Mouse (Mus musculus): ENCODE measurements at regions not wholly inside any gene's neighbourhood (a gene's known extent, or its start where the extent isn't known, plus 50 kb on each side); places are given as distances from the start of the nearest gene placed in this dataset.

DNA sequence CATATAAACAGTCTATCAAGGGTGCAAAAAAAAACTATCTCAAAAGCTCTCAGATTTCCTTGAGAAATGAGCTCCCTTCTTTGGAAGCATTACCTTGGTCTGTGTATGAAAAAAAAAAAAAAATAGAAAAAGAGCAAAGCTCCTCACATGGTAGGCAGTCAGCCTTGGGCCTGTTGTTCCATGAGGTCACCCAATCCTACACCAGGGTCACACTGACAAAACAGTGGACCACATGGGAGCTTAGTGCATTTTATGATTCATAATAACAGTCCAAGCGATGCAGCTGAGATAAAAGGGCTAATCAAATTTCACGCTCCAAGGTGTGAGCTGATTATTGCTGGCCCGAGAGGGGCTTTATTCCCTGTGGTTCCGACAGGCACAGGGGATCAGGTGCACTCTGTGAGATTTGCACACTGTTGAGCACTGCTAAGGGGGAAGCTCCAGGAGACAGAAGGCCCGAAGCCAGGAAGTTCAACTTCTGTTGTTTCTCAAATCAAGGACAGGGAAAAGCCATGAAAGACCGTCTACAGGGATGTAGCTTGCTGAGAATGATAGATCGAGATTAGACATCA is 352.1 kb upstream of the Gm6657 start:
- Histone ChIP-seq H3K27me3 (ENCODE audit: control insufficient read depth, insufficient read depth, insufficient read length) (no peaks in the 10 kb centered on the region), H3K4me3 (ENCODE audit: insufficient read depth, poor library complexity, severe bottlenecking) (no peak overlapping the region), H3K36me3 (ENCODE audit: control insufficient read depth, insufficient read depth) (no peaks in the 10 kb centered on the region), H3K79me3 (ENCODE audit: low read depth) (no peaks in the 10 kb centered on the region), H3ac (ENCODE audit: control insufficient read depth, insufficient read length, low read depth) (no peak overlapping the region), H3K79me2 (ENCODE audit: control insufficient read depth, insufficient read depth) (no peaks in the 10 kb centered on the region)
- TF ChIP-seq FOSL1 (IDR thresholded peaks at IDR 0.05; ENCODE audit: insufficient read depth, low read length, poor library complexity, severe bottlenecking) = no peak
- no peak for TF ChIP-seq MAX (IDR thresholded peaks at IDR 0.05)
- TF ChIP-seq MYOG (IDR thresholded peaks at IDR 0.05; ENCODE audit: control insufficient read depth, extremely low read depth, insufficient read length) = no peak

- no peak for TF ChIP-seq FOSL1 (IDR thresholded peaks at IDR 0.05; ENCODE audit: insufficient read depth, low read length, poor library complexity, severe bottlenecking)
- no peak for TF ChIP-seq MYOD1 (IDR thresholded peaks at IDR 0.05; ENCODE audit: control insufficient read depth, insufficient read length, low read depth)
- TF ChIP-seq CEBPB (IDR thresholded peaks at IDR 0.05; ENCODE audit: low read depth) = no peak
- TF ChIP-seq CTCF (IDR thresholded peaks at IDR 0.05; ENCODE audit: control insufficient read depth, insufficient read depth, insufficient read length) = no peak
- TF ChIP-seq MYOG (IDR thresholded peaks at IDR 0.05; ENCODE audit: control insufficient read depth, extremely low read depth, insufficient read length) = no peak
- no peaks in the 10 kb centered on the region for H3K79me3 ChIP-seq (ENCODE audit: low read depth)
- no peaks in the 10 kb centered on the region for H3K27me3 ChIP-seq (ENCODE audit: control insufficient read depth, insufficient read depth, insufficient read length)
- no peaks in the 10 kb centered on the region for H3K79me2 ChIP-seq (ENCODE audit: control insufficient read depth, insufficient read depth)
- H3K36me3 ChIP-seq (ENCODE audit: control insufficient read depth, insufficient read depth) = no peaks in the 10 kb centered on the region
- H3ac ChIP-seq (ENCODE audit: control insufficient read depth, insufficient read length, low read depth) = no peak overlapping the region
- no peak overlapping the region for H3K4me3 ChIP-seq (ENCODE audit: insufficient read depth, poor library complexity, severe bottlenecking)
These were observed 341.2 kb upstream of the Gm6657 start for GRCm38 (mm10) chr12:77852595-77853577.

DNA sequence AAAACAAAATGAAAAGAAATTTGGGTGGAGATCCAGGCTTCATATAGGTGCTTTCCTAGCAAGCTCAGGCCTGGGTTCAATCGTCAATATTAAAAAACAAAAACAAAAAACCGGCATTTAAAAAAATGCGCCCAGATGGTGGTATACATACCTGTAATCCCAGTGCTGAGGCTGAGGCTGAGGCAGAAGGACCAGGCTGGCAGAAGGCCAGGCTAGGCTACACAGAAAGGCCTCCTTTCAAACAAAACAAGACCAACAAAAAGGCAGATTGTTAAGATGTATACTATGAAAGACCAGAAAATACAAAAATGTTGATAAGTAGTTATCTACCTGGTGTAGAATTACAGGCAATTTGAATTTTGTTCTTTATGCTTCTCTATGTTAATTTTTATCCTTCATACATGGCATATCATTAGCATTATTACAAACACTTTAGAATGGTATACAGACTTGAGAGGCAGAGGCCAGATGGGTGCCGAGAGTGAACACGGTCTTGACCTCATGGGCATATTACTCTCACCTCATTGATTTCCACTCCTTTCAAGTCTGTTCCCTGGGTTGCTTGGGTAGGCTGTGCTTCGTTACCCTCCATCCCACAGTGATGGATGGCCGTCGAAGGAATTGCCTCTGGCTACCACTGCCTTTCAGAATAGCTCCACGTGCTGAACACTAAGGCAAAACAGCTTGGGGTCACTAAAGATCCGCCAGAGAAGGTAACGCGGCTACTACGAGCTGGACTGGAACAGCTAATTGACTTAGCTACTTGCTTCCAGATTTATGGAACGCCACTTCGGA is 339.6 kb upstream of the Gm6657 start:
- no peaks in the 10 kb centered on the region for H3K79me2 ChIP-seq (ENCODE audit: control insufficient read depth, insufficient read depth)
- H3K4me3 ChIP-seq (ENCODE audit: insufficient read depth, poor library complexity, severe bottlenecking) = no peak overlapping the region
- no peak for TF ChIP-seq USF1 (IDR thresholded peaks at IDR 0.05; ENCODE audit: low read depth)
- no peak for TF ChIP-seq CEBPB (IDR thresholded peaks at IDR 0.05; ENCODE audit: low read depth)
- TF ChIP-seq MYOG (IDR thresholded peaks at IDR 0.05; ENCODE audit: control insufficient read depth, extremely low read depth, insufficient read length) = no peak
- TF ChIP-seq FOSL1 (IDR thresholded peaks at IDR 0.05; ENCODE audit: insufficient read depth, low read length, poor library complexity, severe bottlenecking) = no peak
- TF ChIP-seq CTCF (IDR thresholded peaks at IDR 0.05; ENCODE audit: control insufficient read depth, insufficient read depth, insufficient read length) = no peak
- no peak for TF ChIP-seq MYOD1 (IDR thresholded peaks at IDR 0.05; ENCODE audit: control insufficient read depth, insufficient read length, low read depth)
- TF ChIP-seq MAX (IDR thresholded peaks at IDR 0.05) = no peak
- H3K36me3 ChIP-seq (ENCODE audit: control insufficient read depth, insufficient read depth) = no peaks in the 10 kb centered on the region
- no peaks in the 10 kb centered on the region for H3K79me3 ChIP-seq (ENCODE audit: low read depth)
- H3K27me3 ChIP-seq (ENCODE audit: control insufficient read depth, insufficient read depth, insufficient read length) = no peaks in the 10 kb centered on the region
- H3ac ChIP-seq (ENCODE audit: control insufficient read depth, insufficient read length, low read depth) = no peak overlapping the region

DNA sequence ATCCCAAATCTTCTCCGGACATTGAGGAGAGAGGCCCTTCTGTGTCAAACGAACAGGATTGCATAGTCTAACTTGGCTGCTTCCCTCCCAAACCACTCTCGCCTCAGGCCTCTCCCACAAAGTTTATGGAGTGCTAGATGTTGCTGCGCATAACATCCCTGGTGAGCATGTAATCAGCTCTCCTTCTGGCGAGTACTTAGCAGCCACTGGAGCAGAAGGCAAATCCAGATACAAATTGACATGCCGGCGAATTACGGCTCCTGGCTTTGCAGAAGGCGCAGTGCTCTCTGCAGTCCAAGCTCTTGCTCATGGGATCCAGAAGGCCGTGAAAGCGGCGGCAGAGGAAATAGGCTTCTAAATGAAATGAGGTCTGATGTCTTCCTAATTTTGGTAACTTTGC is 338.2 kb upstream of the Gm6657 start:
- H3K4me3 ChIP-seq (ENCODE audit: insufficient read depth, poor library complexity, severe bottlenecking) = no peak overlapping the region
- no peaks in the 10 kb centered on the region for H3K27me3 ChIP-seq (ENCODE audit: control insufficient read depth, insufficient read depth, insufficient read length)

DNA sequence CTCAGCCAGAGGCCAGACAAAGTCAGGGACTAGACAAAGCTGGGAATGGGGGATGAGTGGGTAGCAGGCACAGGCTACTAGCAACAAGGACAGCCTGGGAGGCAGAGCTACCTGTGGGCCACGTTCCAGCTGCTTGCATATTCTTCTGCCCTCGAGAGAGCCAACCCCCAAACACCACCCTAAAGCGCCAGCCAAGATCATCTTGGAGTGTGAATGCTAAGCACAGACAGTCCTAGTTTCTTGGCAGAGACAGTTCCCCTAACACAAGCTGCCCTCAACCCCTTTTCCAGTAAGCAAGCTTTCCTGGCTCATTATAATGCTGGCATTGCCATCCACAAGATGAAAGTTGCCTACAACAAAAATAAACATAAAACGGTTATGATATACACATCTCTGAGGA is 336.8 kb upstream of the Gm6657 start:
- H3K27me3 ChIP-seq (ENCODE audit: control insufficient read depth, insufficient read depth, insufficient read length) = no peaks in the 10 kb centered on the region
- no peak overlapping the region for H3ac ChIP-seq (ENCODE audit: control insufficient read depth, insufficient read length, low read depth)
- H3K79me2 ChIP-seq (ENCODE audit: control insufficient read depth, insufficient read depth) = no peaks in the 10 kb centered on the region
- no peak overlapping the region for H3K4me3 ChIP-seq (ENCODE audit: insufficient read depth, poor library complexity, severe bottlenecking)
- no peaks in the 10 kb centered on the region for H3K79me3 ChIP-seq (ENCODE audit: low read depth)
- TF ChIP-seq MYOG (IDR thresholded peaks at IDR 0.05; ENCODE audit: control insufficient read depth, extremely low read depth, insufficient read length) (no peak), MYOD1 (IDR thresholded peaks at IDR 0.05; ENCODE audit: control insufficient read depth, insufficient read length, low read depth) (no peak), FOSL1 (IDR thresholded peaks at IDR 0.05; ENCODE audit: insufficient read depth, low read length, poor library complexity, severe bottlenecking) (no peak)
- H3K36me3 ChIP-seq (ENCODE audit: control insufficient read depth, insufficient read depth) = no peaks in the 10 kb centered on the region

More for the DNA sequence above, 338.2 kb upstream of the Gm6657 start:
- Histone ChIP-seq H3K79me2 (ENCODE audit: control insufficient read depth, insufficient read depth) (no peaks in the 10 kb centered on the region), H3K36me3 (ENCODE audit: control insufficient read depth, insufficient read depth) (no peaks in the 10 kb centered on the region), H3K79me3 (ENCODE audit: low read depth) (no peaks in the 10 kb centered on the region), H3ac (ENCODE audit: control insufficient read depth, insufficient read length, low read depth) (no peak overlapping the region)
- TF ChIP-seq FOSL1 (IDR thresholded peaks at IDR 0.05; ENCODE audit: insufficient read depth, low read length, poor library complexity, severe bottlenecking) (no peak), MYOD1 (IDR thresholded peaks at IDR 0.05; ENCODE audit: control insufficient read depth, insufficient read length, low read depth) (no peak), CEBPB (IDR thresholded peaks at IDR 0.05; ENCODE audit: low read depth) (no peak), MYOG (IDR thresholded peaks at IDR 0.05; ENCODE audit: control insufficient read depth, extremely low read depth, insufficient read length) (no peak), USF1 (IDR thresholded peaks at IDR 0.05; ENCODE audit: low read depth) (no peak), CTCF (IDR thresholded peaks at IDR 0.05; ENCODE audit: control insufficient read depth, insufficient read depth, insufficient read length) (no peak), MAX (IDR thresholded peaks at IDR 0.05) (no peak)
